In genomic region chr4:46038591-46038891, GRCm38 (mm10) we compare ENCODE assay signal across 8 mouse cellular contexts. TPM values are rescaled to one million over a fixed set of nuclear protein-coding genes. Genes with fewer than 3 reads are reported as not detected.
DNase-seq lines count a peak whose midpoint lies in the region; ATAC-seq and TF ChIP-seq lines count a peak whose summit lies in the region.

No protein-coding gene starts in this region.

- no peaks in the 10 kb centered on the region for H3K9me3 ChIP-seq in embryonic facial prominence, embryonic 11.5 days (replicated peaks; ENCODE audit: control insufficient read depth, low read length)
- no peaks in the 10 kb centered on the region for H3K9me3 ChIP-seq in intestine, embryonic 16.5 days (ENCODE audit: control insufficient read depth, low read length)
- H3K9me3 ChIP-seq in midbrain, embryonic 16.5 days (replicated peaks; ENCODE audit: control insufficient read depth, low read length, poor library complexity, severe bottlenecking): no peaks in the 10 kb centered on the region

- ATAC-seq in embryonic facial prominence, embryonic 11.5 days (replicated peaks; ENCODE audit: insufficient number of reproducible peaks, low FRiP score, low TSS enrichment, low read depth): no peak
- no peak for ATAC-seq in intestine, embryonic 16.5 days
- no peak for ATAC-seq in midbrain, embryonic 16.5 days
- ATAC-seq in frontal cortex, adult (ENCODE audit: low TSS enrichment): no peak

- H3K4me2 ChIP-seq in embryonic facial prominence, embryonic 11.5 days (ENCODE audit: low read depth, low read length): peak overlapping the region; percentile 99
- H3K4me2 ChIP-seq in intestine, embryonic 16.5 days (ENCODE audit: low read depth, low read length): peak overlapping the region; percentile 99
- peak overlapping the region; percentile 98 for H3K4me2 ChIP-seq in midbrain, embryonic 16.5 days (ENCODE audit: low read length)

- H3K9ac ChIP-seq in embryonic facial prominence, embryonic 11.5 days (replicated peaks; ENCODE audit: low read length): no peak overlapping the region
- peak overlapping the region; percentile 71 for H3K9ac ChIP-seq in intestine, embryonic 16.5 days (ENCODE audit: low read depth, low read length)
- H3K9ac ChIP-seq in midbrain, embryonic 16.5 days (ENCODE audit: low read depth, low read length): no peak overlapping the region

- no peaks in the 10 kb centered on the region for H3K36me3 ChIP-seq in kidney, adult 2 months (ENCODE audit: control insufficient read depth, insufficient read depth, low read length)
- H3K36me3 ChIP-seq in embryonic facial prominence, embryonic 11.5 days (replicated peaks; ENCODE audit: control insufficient read depth, insufficient read depth, low read depth, low read length): no peaks in the 10 kb centered on the region
- no peaks in the 10 kb centered on the region for H3K36me3 ChIP-seq in intestine, embryonic 16.5 days (ENCODE audit: control insufficient read depth, insufficient read depth, low read length)
- no peaks in the 10 kb centered on the region for H3K36me3 ChIP-seq in midbrain, embryonic 16.5 days (ENCODE audit: control insufficient read depth, insufficient read depth, low read length)

- TF ChIP-seq CTCF in kidney, adult 2 months (conservative IDR thresholded peaks at IDR 0.05; ENCODE audit: insufficient read depth, insufficient read length, low read depth, low read length): no peak

- no peak for DNase-seq in kidney, adult 2 months
- DNase-seq in kidney, postnatal 25 days: no peak
- DNase-seq in embryonic facial prominence, embryonic 11.5 days (ENCODE audit: low spot score): no peak
- DNase-seq in ovary, postnatal 14 days (ENCODE audit: low spot score): no peak
- no peak for DNase-seq in adrenal gland, postnatal 4 days (ENCODE audit: low spot score in 2 of 2)

- no peaks in the 10 kb centered on the region; the same call in 1 of the 2 replicates for H3K27me3 ChIP-seq in kidney, adult 2 months (replicated peaks; ENCODE audit: control insufficient read depth, insufficient read depth, low read length)
- H3K27me3 ChIP-seq in embryonic facial prominence, embryonic 11.5 days (ENCODE audit: control insufficient read depth, insufficient read depth, low read length): peaks cover 32% of the 10 kb centered on the region
- H3K27me3 ChIP-seq in intestine, embryonic 16.5 days (replicated peaks; ENCODE audit: control insufficient read depth, insufficient read depth, low read length): peaks cover 24% of the 10 kb centered on the region
- peaks cover 35% of the 10 kb centered on the region for H3K27me3 ChIP-seq in midbrain, embryonic 16.5 days (ENCODE audit: control insufficient read depth, insufficient read depth, low read depth, low read length)

- TF ChIP-seq POLR2A in kidney, adult 2 months (IDR thresholded peaks at IDR 0.05; ENCODE audit: low read depth, low read length): no peak

- H3K4me3 ChIP-seq in kidney, adult 2 months (ENCODE audit: insufficient read depth, low read depth, low read length): peak overlapping the region; percentile 64
- peak overlapping the region; percentile 57 for H3K4me3 ChIP-seq in embryonic facial prominence, embryonic 11.5 days (ENCODE audit: low read depth, low read length)
- peak overlapping the region; percentile 67 for H3K4me3 ChIP-seq in intestine, embryonic 16.5 days (ENCODE audit: low read length)
- H3K4me3 ChIP-seq in midbrain, embryonic 16.5 days (ENCODE audit: low read depth, low read length): peak overlapping the region; percentile 56

- 0 out of 2 replicates have a peak, but pooled peaks cover 3% of the 10 kb centered on the region for H3K4me1 ChIP-seq in kidney, adult 2 months (ENCODE audit: control insufficient read depth, insufficient read depth, low read length)
- peaks cover 4% of the 10 kb centered on the region; the same call in 1 of the 2 replicates for H3K4me1 ChIP-seq in embryonic facial prominence, embryonic 11.5 days (ENCODE audit: control insufficient read depth, insufficient read depth, low read length)
- peaks cover 25% of the 10 kb centered on the region for H3K4me1 ChIP-seq in intestine, embryonic 16.5 days (ENCODE audit: control insufficient read depth, insufficient read depth, low read length)
- H3K4me1 ChIP-seq in midbrain, embryonic 16.5 days (ENCODE audit: control insufficient read depth, insufficient read depth, low read length): peaks cover 9% of the 10 kb centered on the region; the same call in 1 of the 2 replicates

- 8% methylated on average over 12 of the region's 12 CpGs for WGBS in kidney, adult 2 months
- 9% methylated on average over 12 of the region's 12 CpGs for WGBS in embryonic facial prominence, embryonic 11.5 days
- 7% methylated on average over 12 of the region's 12 CpGs for WGBS in intestine, embryonic 16.5 days
- 10% methylated on average over 12 of the region's 12 CpGs for WGBS in midbrain, embryonic 16.5 days

- no peak overlapping the region for H3K27ac ChIP-seq in kidney, adult 2 months (ENCODE audit: insufficient read depth, low read depth, low read length)
- H3K27ac ChIP-seq in embryonic facial prominence, embryonic 11.5 days (replicated peaks; ENCODE audit: low read depth, low read length): no peak overlapping the region
- no peak overlapping the region for H3K27ac ChIP-seq in intestine, embryonic 16.5 days (ENCODE audit: low read length)
- H3K27ac ChIP-seq in midbrain, embryonic 16.5 days (ENCODE audit: low read length): no peak overlapping the region

RNA-seq across cellular contexts. Expression of gene Tmod1, which starts 0.2 kb away (rescaled TPM):
- polyA plus RNA-seq in kidney, adult 2 months (2012; rRNA removed): 0.80 and 2.3 TPM in 2 replicates
- polyA plus RNA-seq in embryonic facial prominence, embryonic 11.5 days (2014; fragmentation: Nextera tagmentation; extraction: Ambion mirVana): 4.8 and 5.2 TPM in 2 replicates
- polyA plus RNA-seq in intestine, embryonic 16.5 days (2015; fragmentation: Nextera tagmentation; extraction: Ambion mirVana): 3.2 and 4.0 TPM in 2 replicates
- polyA plus RNA-seq in midbrain, embryonic 16.5 days (2015; fragmentation: Nextera tagmentation; extraction: Ambion mirVana): 0.80 and 0.85 TPM in 2 replicates
- 10 to 100 TPM; 10.4 to 10.6 TPM for total RNA-seq in adrenal gland, postnatal 4 days (2021)
